Mouse (Mus musculus): ENCODE data around the gene Dtx3. TPM values are rescaled to one million over a fixed set of nuclear protein-coding genes. Genes with fewer than 3 reads are reported as not detected.
"Not testable (repeated sequence)": the region's sequence is repeated elsewhere in the genome, so short reads cannot be mapped to it uniquely, and the experiment has no call there.

Gene Dtx3
- total and polyA plus RNA-seq, 2 experiments from 2014 or later = 175 to 245 TPM

GRCm38 (mm10) chr10:127154652-127155051 is 40.9 kb downstream of the Dtx3 start:
- Histone ChIP-seq H3K4me3 (ENCODE audit: low read depth, low read length) (no peak overlapping the region), H3K27ac (ENCODE audit: low read depth, low read length) (no peak overlapping the region), H3K9ac (no peak overlapping the region), H3K27me3 (ENCODE audit: insufficient read depth, low read length) (no peaks in the 10 kb centered on the region), H3K36me3 (ENCODE audit: insufficient read depth) (no peaks in the 10 kb centered on the region), H3K9me3 (ENCODE audit: low read length) (no peaks in the 10 kb centered on the region), H3K4me2 (ENCODE audit: low read depth) (no peak overlapping the region), H3K4me1 (ENCODE audit: insufficient read depth) (no peaks in the 10 kb centered on the region)
- TF ChIP-seq CTCF (IDR thresholded peaks at IDR 0.05; ENCODE audit: low read depth) = no peak
- DNase-seq (no peak), ATAC-seq (no peak)
- 87% methylated on average over 5 of the region's 5 CpGs for WGBS

GRCm38 (mm10) chr10:127154241-127154640 is 41.3 kb downstream of the Dtx3 start:
- Histone ChIP-seq H3K9me3 (ENCODE audit: low read length) (no peaks in the 10 kb centered on the region), H3K4me3 (ENCODE audit: low read depth, low read length) (no peak overlapping the region), H3K9ac (no peak overlapping the region), H3K36me3 (ENCODE audit: insufficient read depth) (no peaks in the 10 kb centered on the region), H3K27me3 (ENCODE audit: insufficient read depth, low read length) (no peaks in the 10 kb centered on the region), H3K27ac (ENCODE audit: low read depth, low read length) (no peak overlapping the region), H3K4me2 (ENCODE audit: low read depth) (no peak overlapping the region), H3K4me1 (ENCODE audit: insufficient read depth) (no peaks in the 10 kb centered on the region)
- WGBS = 96% methylated on average over 2 of the region's 2 CpGs
- DNase-seq (no peak), ATAC-seq (no peak)
- no peak for TF ChIP-seq CTCF (IDR thresholded peaks at IDR 0.05; ENCODE audit: low read depth)

GRCm38 (mm10) chr10:127153323-127153722 is 42.2 kb downstream of the Dtx3 start:
- no peak for ATAC-seq
- Histone ChIP-seq H3K9ac (no peak overlapping the region), H3K4me2 (ENCODE audit: low read depth) (no peak overlapping the region), H3K4me1 (ENCODE audit: insufficient read depth) (no peaks in the 10 kb centered on the region), H3K36me3 (ENCODE audit: insufficient read depth) (no peaks in the 10 kb centered on the region), H3K4me3 (ENCODE audit: low read depth, low read length) (no peak overlapping the region), H3K27me3 (ENCODE audit: insufficient read depth, low read length) (no peaks in the 10 kb centered on the region), H3K27ac (ENCODE audit: low read depth, low read length) (no peak overlapping the region), H3K9me3 (ENCODE audit: low read length) (no peaks in the 10 kb centered on the region)
- 96% methylated on average over 7 of the region's 7 CpGs for WGBS
- DNase-seq = no peak
- TF ChIP-seq CTCF (IDR thresholded peaks at IDR 0.05; ENCODE audit: low read depth) = no peak

GRCm38 (mm10) chr10:127152556-127152955 is 43.0 kb downstream of the Dtx3 start:
- H3K27me3 ChIP-seq (ENCODE audit: insufficient read depth, low read length); H3K4me1 ChIP-seq (ENCODE audit: insufficient read depth); DNase-seq; H3K4me2 ChIP-seq (ENCODE audit: low read depth); H3K36me3 ChIP-seq (ENCODE audit: insufficient read depth); H3K27ac ChIP-seq (ENCODE audit: low read depth, low read length); H3K4me3 ChIP-seq (ENCODE audit: low read depth, low read length); H3K9ac ChIP-seq; ATAC-seq; H3K9me3 ChIP-seq (ENCODE audit: low read length): not testable (repeated sequence)
- WGBS = 88% methylated on average over 10 of the region's 10 CpGs

GRCm38 (mm10) chr10:127151233-127151632 is 44.3 kb downstream of the Dtx3 start:
- not testable (repeated sequence) for H3K27ac ChIP-seq (ENCODE audit: low read depth, low read length); H3K9me3 ChIP-seq (ENCODE audit: low read length); DNase-seq; H3K4me1 ChIP-seq (ENCODE audit: insufficient read depth); H3K27me3 ChIP-seq (ENCODE audit: insufficient read depth, low read length); H3K36me3 ChIP-seq (ENCODE audit: insufficient read depth); H3K4me3 ChIP-seq (ENCODE audit: low read depth, low read length); H3K4me2 ChIP-seq (ENCODE audit: low read depth); ATAC-seq; H3K9ac ChIP-seq
- 89% methylated on average over 3 of the region's 3 CpGs for WGBS

GRCm38 (mm10) chr10:127150471-127150872 is 45.1 kb downstream of the Dtx3 start:
- no peak for TF ChIP-seq CTCF (IDR thresholded peaks at IDR 0.05; ENCODE audit: low read depth)
- Histone ChIP-seq H3K9ac (no peak overlapping the region), H3K27me3 (ENCODE audit: insufficient read depth, low read length) (no peaks in the 10 kb centered on the region), H3K27ac (ENCODE audit: low read depth, low read length) (no peak overlapping the region), H3K4me2 (ENCODE audit: low read depth) (no peak overlapping the region), H3K9me3 (ENCODE audit: low read length) (no peaks in the 10 kb centered on the region), H3K4me1 (ENCODE audit: insufficient read depth) (no peaks in the 10 kb centered on the region), H3K4me3 (ENCODE audit: low read depth, low read length) (no peak overlapping the region), H3K36me3 (ENCODE audit: insufficient read depth) (no peaks in the 10 kb centered on the region)
- no peak for ATAC-seq
- WGBS = 85% methylated on average over 4 of the region's 4 CpGs
- no peak for DNase-seq

- DNase-seq (no peak), ATAC-seq (no peak)
- Histone ChIP-seq H3K4me2 (ENCODE audit: low read depth) (no peak overlapping the region), H3K4me1 (ENCODE audit: insufficient read depth) (no peaks in the 10 kb centered on the region), H3K27me3 (ENCODE audit: insufficient read depth, low read length) (no peaks in the 10 kb centered on the region), H3K4me3 (ENCODE audit: low read depth, low read length) (no peak overlapping the region), H3K9me3 (ENCODE audit: low read length) (no peaks in the 10 kb centered on the region), H3K27ac (ENCODE audit: low read depth, low read length) (no peak overlapping the region), H3K9ac (no peak overlapping the region), H3K36me3 (ENCODE audit: insufficient read depth) (no peaks in the 10 kb centered on the region)
- TF ChIP-seq CTCF (IDR thresholded peaks at IDR 0.05; ENCODE audit: low read depth) = no peak
- WGBS = 81% methylated on average over 6 of the region's 6 CpGs
These were observed 48.4 kb downstream of the Dtx3 start for GRCm38 (mm10) chr10:127147135-127147534.

- no peaks in the 10 kb centered on the region for H3K36me3 ChIP-seq (ENCODE audit: insufficient read depth)
- H3K4me3 ChIP-seq (ENCODE audit: low read depth, low read length) = no peak overlapping the region
- ATAC-seq (no peak), DNase-seq (no peak)
- no peak overlapping the region for H3K27ac ChIP-seq (ENCODE audit: low read depth, low read length)
- no peaks in the 10 kb centered on the region for H3K9me3 ChIP-seq (ENCODE audit: low read length)
- no peak overlapping the region for H3K4me2 ChIP-seq (ENCODE audit: low read depth)
- no peak for TF ChIP-seq CTCF (IDR thresholded peaks at IDR 0.05; ENCODE audit: low read depth)
- H3K27me3 ChIP-seq (ENCODE audit: insufficient read depth, low read length) = no peaks in the 10 kb centered on the region
- no peak overlapping the region for H3K9ac ChIP-seq
- no peaks in the 10 kb centered on the region for H3K4me1 ChIP-seq (ENCODE audit: insufficient read depth)
- 79% methylated on average over 5 of the region's 5 CpGs for WGBS
These were observed 50.2 kb downstream of the Dtx3 start for GRCm38 (mm10) chr10:127145303-127145702.

All from forebrain, postnatal 0 days (tissue).